Mouse (Mus musculus): Measurements from ENCODE around the gene Zkscan5.
A peak's percentile ranks its signal among the peaks of the same experiment; 100 is the strongest.

Zkscan5 gene

DNA sequence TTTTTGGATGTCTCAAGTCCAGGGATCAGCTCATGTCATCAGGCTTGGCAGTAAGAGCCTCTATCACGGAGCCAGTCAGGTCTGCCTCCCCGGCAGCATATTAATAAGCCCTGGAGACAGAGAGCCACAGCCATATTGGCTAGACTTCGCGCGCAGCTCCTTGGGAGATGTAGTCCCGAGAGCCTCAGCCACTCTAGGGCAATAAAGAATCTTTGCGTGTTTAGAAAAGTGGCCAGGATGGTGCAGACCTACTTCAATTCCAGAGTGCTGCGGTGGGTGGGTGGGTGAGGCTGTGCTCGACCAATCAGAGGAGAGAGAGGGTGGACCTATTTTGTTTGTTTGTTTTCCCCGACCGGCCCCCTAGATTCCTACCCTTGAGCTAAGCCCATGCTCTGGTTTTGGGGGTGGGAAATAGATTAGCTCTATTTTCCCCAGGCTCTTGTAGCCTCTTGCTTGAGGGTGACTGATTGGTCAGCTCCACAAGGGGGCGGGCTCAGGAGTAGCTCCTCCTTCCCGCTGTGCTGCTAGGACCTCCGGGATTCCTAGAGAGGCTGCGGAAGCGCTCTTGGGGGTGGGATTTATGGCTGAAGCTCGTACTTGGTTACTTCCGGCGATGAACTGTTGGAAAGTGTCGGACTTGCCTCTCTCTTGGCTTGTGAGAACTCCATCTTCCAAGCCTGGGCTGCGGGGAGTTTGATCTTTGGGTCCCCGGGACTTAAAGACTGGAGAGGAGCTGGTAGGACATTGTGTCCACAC, at the start of gene Zkscan5:
Gene Zkscan5, plus strand, starts transcription at position 627 of the 756 bp plus-strand sequence.
- peak; percentile 100 for DNase-seq (ENCODE audit: low read depth, low spot score)

DNA sequence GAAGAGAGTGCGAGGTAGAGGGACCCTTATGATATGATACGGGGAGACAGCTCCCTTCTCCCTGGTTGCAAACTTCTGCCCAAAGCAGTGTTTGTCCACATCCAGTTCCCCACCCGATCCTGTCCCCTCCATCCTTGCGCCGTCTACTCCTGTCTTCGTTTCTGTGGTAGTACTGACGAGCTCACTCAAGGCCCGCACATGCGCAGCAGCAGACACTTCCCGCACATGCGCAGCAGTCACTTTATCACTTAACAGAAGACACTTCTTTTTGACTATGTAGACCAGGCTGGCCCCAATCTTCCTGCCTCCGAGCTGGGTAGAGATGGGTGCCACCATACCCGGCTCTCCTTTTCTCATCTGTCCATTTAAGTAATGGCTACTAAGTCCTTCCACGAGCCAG, 43.0 kb upstream of the Zkscan5 start:
- DNase-seq (ENCODE audit: low read depth, low spot score): no peak

DNA sequence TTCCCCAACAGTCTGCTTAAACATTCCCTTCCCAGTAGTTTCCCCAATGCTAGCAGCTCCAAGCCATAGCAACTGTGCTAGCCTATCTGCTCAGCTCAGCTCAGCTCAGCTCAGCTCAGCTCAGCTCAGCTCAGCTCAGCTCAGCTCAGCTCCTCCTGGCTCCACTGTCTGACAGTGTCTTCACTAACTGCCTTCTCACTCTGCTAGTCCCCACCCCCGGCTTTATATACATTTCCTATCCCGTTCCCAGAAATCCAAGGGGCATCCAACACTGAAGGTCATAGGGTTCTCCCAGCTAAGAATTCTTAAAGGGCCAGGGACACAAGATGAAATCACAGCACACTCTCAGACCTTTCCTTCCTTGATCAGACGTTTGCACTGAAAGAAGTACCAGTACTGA, 39.7 kb upstream of the Zkscan5 start:
- DNase-seq (ENCODE audit: low read depth, low spot score): peak; percentile 47

GRCm38 (mm10) chr5:145165184-145165583, 39.2 kb upstream of the Zkscan5 start:
- no peak for DNase-seq (ENCODE audit: low read depth, low spot score)

- DNase-seq (ENCODE audit: low read depth, low spot score): peak; percentile 99
Observed at GRCm38 (mm10) chr5:145166536-145167305, 37.6 kb upstream of the Zkscan5 start, which contains the start of the genes Ptcd1 and Cpsf4. Gene Ptcd1 (minus strand): TSS chr5:145167108. Gene Cpsf4 (plus strand): TSS chr5:145167213.

GRCm38 (mm10) chr5:145167306-145167661, 37.1 kb upstream of the Zkscan5 start:
- DNase-seq (ENCODE audit: low read depth, low spot score): no peak

DNA sequence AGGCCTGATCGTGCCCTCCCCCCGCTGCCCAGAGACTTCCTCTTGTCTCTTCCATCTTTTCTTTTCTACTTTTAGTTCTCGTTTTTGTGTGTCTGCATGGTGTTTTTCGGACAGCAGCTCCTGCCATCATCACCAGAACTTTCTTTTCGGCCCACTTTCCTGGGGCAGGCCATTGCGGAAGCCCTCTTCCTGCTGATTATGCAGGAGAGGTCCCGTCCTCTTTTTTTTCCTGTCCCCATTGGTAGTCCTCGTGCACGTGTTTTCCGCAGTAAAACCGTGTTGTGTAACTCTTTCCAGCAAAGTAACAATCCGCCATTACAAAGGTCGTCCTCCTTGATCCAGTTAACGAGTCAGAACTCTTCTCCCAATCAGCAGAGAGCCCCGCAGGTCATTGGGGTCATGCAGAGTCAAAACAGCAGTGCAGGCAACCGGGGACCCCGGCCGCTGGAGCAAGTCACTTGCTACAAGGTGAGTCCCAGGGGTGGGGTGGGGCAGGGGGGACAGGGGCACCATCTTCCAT, 25.8 kb upstream of the Zkscan5 start:
- no peak for DNase-seq (ENCODE audit: low read depth, low spot score)

DNA sequence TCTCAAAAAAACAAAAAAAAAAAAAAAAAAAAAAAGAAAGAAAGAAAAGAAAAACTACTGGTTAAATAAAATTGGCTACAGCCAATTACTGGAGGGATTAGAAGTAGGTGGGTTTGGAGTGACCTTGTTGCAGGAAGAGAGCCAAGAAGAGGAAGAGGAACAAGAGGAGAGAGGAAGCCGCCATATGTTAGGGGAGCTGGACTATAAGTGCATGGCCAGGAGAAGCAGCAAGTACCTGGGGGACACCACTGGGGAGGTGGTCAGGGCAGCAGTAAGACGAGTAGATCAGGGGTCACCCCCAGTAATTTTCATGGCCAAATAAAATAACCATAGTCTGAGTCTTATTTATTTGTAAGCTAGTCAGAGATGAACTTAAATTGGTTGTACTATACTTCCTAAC, 19.1 kb upstream of the Zkscan5 start:
- no peak for DNase-seq (ENCODE audit: low read depth, low spot score)

GRCm38 (mm10) chr5:145189416-145189815, 14.9 kb upstream of the Zkscan5 start:
- no peak for DNase-seq (ENCODE audit: low read depth, low spot score)

DNA sequence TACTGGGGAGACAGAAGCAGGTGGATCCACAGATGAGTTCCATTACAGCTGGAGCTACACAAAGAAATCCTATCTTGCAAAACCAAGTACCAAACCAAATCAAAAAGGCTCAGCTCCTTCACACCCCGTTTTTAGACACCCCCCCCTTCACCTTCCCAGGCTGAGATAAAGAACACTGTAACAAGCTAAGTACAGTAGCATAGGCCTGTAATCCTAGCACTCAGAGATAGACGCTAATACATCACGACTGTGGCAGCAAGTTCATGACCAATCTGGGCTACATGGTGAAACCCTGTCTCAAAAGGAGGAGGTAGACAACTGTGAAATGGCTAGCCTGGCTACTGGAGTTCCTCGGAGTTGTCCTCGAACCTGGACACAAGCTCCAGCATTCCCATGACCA, 14.0 kb upstream of the Zkscan5 start:
- DNase-seq (ENCODE audit: low read depth, low spot score): no peak

GRCm38 (mm10) chr5:145190875-145191798, 13.2 kb upstream of the Zkscan5 start:
- peak; percentile 96 for DNase-seq (ENCODE audit: low read depth, low spot score)

GRCm38 (mm10) chr5:145191962-145192361, 12.4 kb upstream of the Zkscan5 start, which contains the start of gene Atp5j2:
Gene Atp5j2 (minus strand): TSS chr5:145192062.
- no peak for DNase-seq (ENCODE audit: low read depth, low spot score)

GRCm38 (mm10) chr5:145200387-145200786, 4.0 kb upstream of the Zkscan5 start:
- no peak for DNase-seq (ENCODE audit: low read depth, low spot score)

DNA sequence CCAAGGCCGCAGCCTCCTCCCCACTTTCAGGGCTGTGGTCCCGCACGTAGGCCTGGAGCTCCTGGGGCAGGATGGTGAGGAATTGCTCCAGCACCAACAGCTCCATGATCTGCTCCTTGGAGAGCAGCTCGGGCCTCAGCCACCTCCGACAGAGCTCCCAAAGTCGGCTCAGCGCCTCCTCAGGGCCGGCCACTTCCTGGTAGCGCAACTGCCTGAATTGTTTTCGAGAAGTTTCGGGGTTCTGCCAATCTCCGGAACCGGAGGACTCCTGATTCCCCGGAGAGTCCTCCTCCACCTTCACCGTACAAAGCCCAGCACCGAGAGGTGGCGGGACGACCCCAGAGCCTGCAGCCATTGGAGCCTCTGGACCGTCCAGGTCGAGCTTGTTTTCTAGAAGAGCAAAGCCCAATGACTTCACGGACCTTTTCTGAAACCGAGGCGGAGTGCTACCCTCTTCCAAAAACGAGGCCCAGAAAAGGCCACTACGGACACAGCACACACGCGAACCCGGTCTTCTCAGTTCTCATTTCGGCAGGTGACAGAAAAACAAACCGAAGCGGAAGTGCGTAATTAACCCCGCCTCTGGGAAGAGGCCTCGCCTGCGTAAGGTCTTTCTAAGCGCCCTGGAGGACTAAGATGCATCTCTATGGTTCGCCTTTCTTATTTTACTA, 2.9 kb upstream of the Zkscan5 start, which contains the start of gene Zkscan14:
Gene Zkscan14, minus strand, starts transcription at position 548 of the 671 bp plus-strand sequence.
- DNase-seq (ENCODE audit: low read depth, low spot score): peak; percentile 87

DNA sequence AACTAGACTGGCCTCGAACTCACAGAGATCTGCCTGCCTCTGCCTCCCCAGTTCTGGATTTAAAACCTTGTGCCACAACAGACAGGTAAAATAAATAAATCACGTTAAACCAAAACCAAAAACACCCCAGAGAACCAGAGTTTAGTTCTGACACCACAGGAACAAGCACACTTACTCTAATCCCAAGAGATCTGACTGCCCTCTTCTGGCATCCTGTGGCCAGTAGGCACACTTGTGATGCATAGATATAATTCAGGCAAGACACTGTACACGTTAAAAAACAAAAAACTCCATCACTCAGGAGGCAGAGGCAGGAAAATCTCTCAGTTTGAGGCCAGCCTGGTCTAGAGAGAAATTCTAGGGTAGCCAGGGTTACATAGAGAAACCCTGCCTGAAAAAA, 1.9 kb upstream of the Zkscan5 start:
- DNase-seq (ENCODE audit: low read depth, low spot score): no peak

- peak; percentile 32 for DNase-seq (ENCODE audit: low read depth, low spot score)
Observed at GRCm38 (mm10) chr5:145205041-145205440, 679 bp downstream of the Zkscan5 start.

DNA sequence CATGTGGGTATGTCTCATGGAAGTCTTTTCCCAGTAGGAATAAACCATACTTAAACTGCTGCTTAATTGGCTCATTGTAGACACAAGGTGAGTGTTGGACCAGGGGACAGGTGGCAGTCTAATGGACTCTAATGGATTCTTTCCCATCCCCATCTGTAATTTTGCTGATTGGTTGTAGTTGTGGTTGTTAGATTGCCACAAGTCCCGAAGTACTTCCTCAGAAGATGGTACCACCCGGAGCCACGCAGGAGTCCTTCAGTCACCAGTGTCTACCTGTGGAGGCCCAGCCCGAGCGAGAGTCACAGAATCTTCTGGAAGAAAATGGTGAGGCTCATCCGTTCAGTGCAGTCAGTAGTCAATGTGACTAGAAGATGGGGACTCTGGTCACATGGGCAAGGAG, 3.0 kb downstream of the Zkscan5 start:
- DNase-seq (ENCODE audit: low read depth, low spot score): no peak

DNA sequence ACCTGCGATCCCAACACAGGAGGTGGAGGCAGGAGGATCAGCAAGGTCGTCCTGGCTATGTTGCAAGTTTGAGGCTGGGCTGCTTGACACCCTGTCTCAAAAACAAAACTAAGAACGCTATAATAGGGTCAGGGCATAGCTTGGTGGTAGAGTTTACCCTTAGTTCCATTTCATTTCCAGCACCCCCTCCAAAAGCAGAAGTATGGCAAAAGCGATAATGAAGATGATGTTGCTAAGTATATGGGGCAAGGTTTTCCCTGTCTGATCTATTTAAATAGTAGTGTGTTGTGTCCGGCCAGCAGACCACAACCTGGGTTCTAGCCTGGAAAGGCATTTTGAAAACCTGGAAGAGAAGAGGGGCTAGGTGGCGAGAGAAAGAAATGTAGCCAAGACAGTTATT, 3.6 kb downstream of the Zkscan5 start:
- no peak for DNase-seq (ENCODE audit: low read depth, low spot score)

- peak; percentile 89 for DNase-seq (ENCODE audit: low read depth, low spot score)
Observed at GRCm38 (mm10) chr5:145208391-145208790, 4.0 kb downstream of the Zkscan5 start.

DNA sequence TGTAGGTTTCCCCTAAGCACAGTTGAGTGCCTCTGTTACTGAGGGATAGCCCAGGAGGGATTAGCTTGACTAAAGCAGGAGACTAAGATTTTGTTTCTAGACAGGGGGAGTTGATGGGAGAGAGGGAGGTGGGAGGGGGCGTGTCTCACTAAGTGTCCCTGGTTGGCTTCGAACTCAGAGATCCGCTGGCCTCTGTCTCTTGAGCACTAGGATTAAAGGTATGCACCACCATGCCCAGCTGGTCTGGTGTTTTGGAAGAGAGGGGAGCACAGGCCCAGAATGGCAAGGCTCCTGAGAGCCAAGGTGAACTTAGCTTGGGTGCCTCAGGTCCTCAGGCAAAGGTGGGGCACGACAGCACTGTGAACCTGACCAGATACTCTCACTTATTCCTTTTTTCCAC, 7.0 kb downstream of the Zkscan5 start:
- no peak for DNase-seq (ENCODE audit: low read depth, low spot score)

DNA sequence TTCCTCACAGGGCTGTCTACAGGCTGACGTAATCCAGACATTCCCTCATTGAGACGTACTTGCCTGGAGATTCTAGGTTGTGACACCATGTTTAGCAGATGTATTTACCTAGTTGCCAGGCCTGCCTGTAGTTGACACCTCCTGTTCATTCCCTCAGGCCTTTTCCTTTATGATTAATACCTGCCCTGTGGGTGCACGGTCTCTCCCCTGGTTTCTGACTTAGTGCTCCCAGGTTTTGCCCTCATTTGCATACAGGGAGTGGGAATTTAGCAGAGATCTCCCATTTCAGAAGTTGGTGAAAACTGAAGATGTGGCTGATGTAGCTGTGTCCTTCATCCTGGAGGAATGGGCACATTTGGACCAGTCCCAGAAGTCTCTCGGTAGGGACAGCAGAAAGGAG, 7.9 kb downstream of the Zkscan5 start:
- DNase-seq (ENCODE audit: low read depth, low spot score): no peak

Data from ES-CJ7 (cell line).